Mouse (Mus musculus) brain, embryonic 14.5 days (tissue): Measurements from ENCODE around the gene Coasy.

Experiments used
- CTCF ChIP-seq: fragments of 200-500 bp; IDR thresholded peaks from 2 replicates; pipeline ENCODE4 v1.5.1; 2012; ENCODE audit warnings: inconsistent platforms, mild to moderate bottlenecking, moderate library complexity, borderline replicate concordance; ENCODE audit not compliant: insufficient read depth, insufficient read length; ENCODE audit errors: extremely low read depth
- POLR2A ChIP-seq: fragments of 200-500 bp; IDR thresholded peaks from 2 replicates; pipeline ENCODE4 v1.6.1; 2012; ENCODE audit warnings: mild to moderate bottlenecking, inconsistent platforms, borderline replicate concordance; ENCODE audit not compliant: poor library complexity, insufficient read depth, insufficient read length, severe bottlenecking; ENCODE audit errors: extremely low read depth

- TF ChIP-seq POLR2A, result no peak
- TF ChIP-seq CTCF, result peak; percentile 97
These were observed 15.6 kb upstream of the Coasy start for GRCm38 (mm10) chr11:101066549-101067412.
